Mouse (Mus musculus): ENCODE results near the gene A330070K13Rik. TPM values are rescaled to one million over a fixed set of nuclear protein-coding genes. Genes with fewer than 3 reads are reported as not detected.

The A330070K13Rik gene
- total RNA-seq, 2 experiments from 2014 or later = not detected

DNA sequence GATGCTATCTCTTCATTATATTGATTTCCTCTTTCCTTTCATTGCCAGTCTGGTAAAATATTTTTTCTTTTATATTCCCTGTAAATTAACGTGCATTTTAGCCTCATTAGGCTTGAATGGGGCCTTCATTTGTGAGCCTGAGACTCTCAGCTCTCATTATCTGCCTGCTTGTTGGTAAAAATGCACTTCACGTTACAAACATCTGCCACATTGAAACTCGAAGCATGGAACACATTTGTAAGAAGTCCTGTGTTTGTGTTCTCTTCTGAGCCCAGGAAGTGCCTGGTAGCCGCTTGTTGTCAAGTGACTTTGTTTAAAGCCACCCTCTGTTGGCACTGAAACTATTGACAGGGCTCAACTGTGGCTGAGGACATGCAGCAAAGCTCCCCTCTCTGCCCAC is 53.2 kb downstream of the A330070K13Rik start:
- no peak for DNase-seq
- intact Hi-C loops (cut with DNase I) = no loop called here

DNA sequence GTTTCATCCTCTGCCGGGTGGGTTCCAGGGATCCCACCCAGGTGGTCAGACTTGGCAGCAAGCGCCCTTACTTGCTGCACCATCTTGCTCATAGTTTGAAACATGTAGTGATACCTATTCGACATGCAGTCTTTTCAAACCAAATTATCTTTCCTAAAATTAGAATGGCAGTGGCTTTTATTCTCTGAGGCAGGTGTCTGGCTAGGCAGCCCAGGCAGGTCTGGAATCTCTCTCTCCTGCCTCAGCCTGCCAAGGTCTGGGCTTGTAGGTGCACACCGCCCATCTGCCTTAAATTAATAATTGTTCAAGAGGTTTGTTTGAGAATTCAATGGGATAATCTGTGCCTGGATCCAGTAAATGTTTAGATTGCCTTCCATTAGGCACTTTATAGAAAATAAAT is 53.6 kb downstream of the A330070K13Rik start:
- DNase-seq = no peak
- intact Hi-C loops (cut with DNase I) = no loop called here

DNA sequence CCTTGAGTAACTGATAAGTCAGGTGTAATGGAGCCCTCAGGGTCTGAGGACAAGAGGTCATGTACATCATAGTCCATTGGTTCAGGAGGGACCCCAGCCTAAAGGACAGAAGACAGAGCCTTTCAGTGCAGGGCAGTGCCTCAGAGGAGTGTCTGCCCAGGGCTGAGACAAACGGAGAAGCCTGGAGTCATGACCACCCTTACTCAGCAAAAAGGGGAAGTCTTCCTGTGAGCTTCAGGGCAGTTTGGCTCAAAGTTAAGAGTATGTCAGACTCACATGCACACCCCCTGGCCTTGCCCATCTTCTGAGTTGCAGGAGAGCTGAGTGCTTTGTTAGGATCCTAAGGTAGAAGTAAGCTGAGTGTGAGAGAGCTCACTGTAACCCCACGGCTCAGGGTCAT is 54.5 kb downstream of the A330070K13Rik start:
- intact Hi-C loops (cut with DNase I) = no loop called here
- no peak for DNase-seq

Other genes with a start within 250 kb of the A330070K13Rik start
- 1 to 10 TPM; 1.6 to 3.4 TPM for gene Kctd7, start 239.8 kb downstream of the A330070K13Rik start, total RNA-seq (2021)
- gene Rabgef1, start 212.8 kb downstream of the A330070K13Rik start, total RNA-seq (2021) = 10 to 100 TPM; 17.8 to 20.8 TPM
- gene Tmem248, start 167.6 kb downstream of the A330070K13Rik start, total RNA-seq (2021) = 10 to 100 TPM; 31.7 to 33.0 TPM
- 10 to 100 TPM; 39.9 to 45.4 TPM for gene Sbds, start 129.1 kb downstream of the A330070K13Rik start, total RNA-seq (2021)
- gene Tyw1, start 129.0 kb downstream of the A330070K13Rik start, total RNA-seq (2021) = 1 to 10 TPM; 8.3 to 9.3 TPM
- gene Caln1, start 15.2 kb downstream of the A330070K13Rik start, total RNA-seq (2021) = not detected